Mouse (Mus musculus): ENCODE data around the gene Olfr414.

Gene Olfr414

GRCm38 (mm10) chr1:174423764-174424163, at the start of gene Olfr414:
Gene Olfr414 (plus strand): TSS chr1:174424064.
- H3K4me1 ChIP-seq (replicated peaks; ENCODE audit: low read depth, low read length): peaks cover 2% of the 10 kb centered on the region; the same call in 1 of the 2 replicates
- TF ChIP-seq POU5F1 (IDR thresholded peaks at IDR 0.05; ENCODE audit: borderline replicate concordance, low read length): no peak
- no peak for TF ChIP-seq NANOG (IDR thresholded peaks at IDR 0.05; ENCODE audit: borderline replicate concordance, low read length)
- no peak for TF ChIP-seq CTCF (conservative IDR thresholded peaks at IDR 0.05; ENCODE audit: low read length)
- H3K27me3 ChIP-seq (ENCODE audit: insufficient read depth, low read length): no peaks in the 10 kb centered on the region
- H3K36me3 ChIP-seq (ENCODE audit: insufficient read depth, low read length): no peaks in the 10 kb centered on the region
- H3K9me3 ChIP-seq (ENCODE audit: low read length): no peaks in the 10 kb centered on the region
- H3K4me3 ChIP-seq (replicated peaks; ENCODE audit: low read length): no peak within 1 kb of the TSS

GRCm38 (mm10) chr1:174390746-174391145, 33.1 kb upstream of the Olfr414 start, which contains the start of gene Olfr248:
Gene Olfr248 (plus strand): TSS chr1:174391046.
- Histone ChIP-seq H3K9me3 (ENCODE audit: low read length) (no peaks in the 10 kb centered on the region), H3K36me3 (ENCODE audit: insufficient read depth, low read length) (no peaks in the 10 kb centered on the region), H3K4me3 (replicated peaks; ENCODE audit: low read length) (no peak within 1 kb of the TSS), H3K27me3 (ENCODE audit: insufficient read depth, low read length) (no peaks in the 10 kb centered on the region), H3K4me1 (replicated peaks; ENCODE audit: low read depth, low read length) (no peaks in the 10 kb centered on the region)
- no peak for TF ChIP-seq CTCF (conservative IDR thresholded peaks at IDR 0.05; ENCODE audit: low read length)
- TF ChIP-seq POU5F1 (IDR thresholded peaks at IDR 0.05; ENCODE audit: borderline replicate concordance, low read length): no peak
- TF ChIP-seq NANOG (IDR thresholded peaks at IDR 0.05; ENCODE audit: borderline replicate concordance, low read length): no peak

- no peak overlapping the region for H3K4me3 ChIP-seq (replicated peaks; ENCODE audit: low read length)
- TF ChIP-seq POU5F1 (IDR thresholded peaks at IDR 0.05; ENCODE audit: borderline replicate concordance, low read length) (no peak), NANOG (IDR thresholded peaks at IDR 0.05; ENCODE audit: borderline replicate concordance, low read length) (no peak), CTCF (conservative IDR thresholded peaks at IDR 0.05; ENCODE audit: low read length) (no peak)
Measured at GRCm38 (mm10) chr1:174422959-174423358, 905 bp upstream of the Olfr414 start.

DNA sequence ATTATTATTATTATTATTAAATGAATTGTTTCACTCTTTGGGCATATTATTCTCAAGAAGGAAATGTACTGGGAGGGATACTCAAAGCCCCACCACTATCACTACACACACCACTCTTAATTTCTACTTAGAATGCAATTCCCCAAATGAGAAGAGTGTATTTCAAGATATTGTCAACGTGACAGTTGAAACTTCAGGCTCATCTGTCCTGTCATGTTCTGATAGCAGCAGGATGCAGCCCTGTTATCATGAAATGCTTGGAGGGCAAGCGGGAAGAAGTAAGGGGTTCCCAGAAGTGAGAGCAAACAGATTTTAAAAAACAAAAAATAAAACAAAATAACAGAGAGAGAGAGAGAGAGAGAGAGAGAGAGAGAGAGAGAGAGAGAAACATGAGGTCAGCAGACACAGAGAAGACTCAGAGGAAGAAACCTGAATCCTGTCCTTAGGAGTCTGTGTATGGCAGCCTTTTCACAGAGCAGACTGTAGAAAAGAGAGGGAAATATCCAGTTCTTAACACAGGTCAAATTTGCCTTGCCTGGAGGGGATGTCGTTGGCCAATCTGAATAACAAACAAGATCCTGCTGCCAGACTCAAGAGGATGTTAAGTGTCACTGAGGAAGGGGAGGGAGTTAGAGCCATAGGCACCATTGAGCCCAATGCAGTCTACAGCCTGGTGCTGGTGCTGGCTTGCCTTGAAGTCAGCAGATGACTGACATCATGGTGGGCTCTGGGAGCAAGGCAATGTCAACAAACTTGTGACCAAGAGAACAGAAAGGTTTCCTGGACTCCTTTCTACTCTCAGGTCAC, 2.5 kb downstream of the Olfr414 start:
- peaks cover 2% of the 10 kb centered on the region; the same call in 1 of the 2 replicates for H3K4me1 ChIP-seq (replicated peaks; ENCODE audit: low read depth, low read length)
- TF ChIP-seq CTCF (conservative IDR thresholded peaks at IDR 0.05; ENCODE audit: low read length): no peak
- TF ChIP-seq NANOG (IDR thresholded peaks at IDR 0.05; ENCODE audit: borderline replicate concordance, low read length): no peak; the same call in 1 of the 2 replicates
- no peak for TF ChIP-seq POU5F1 (IDR thresholded peaks at IDR 0.05; ENCODE audit: borderline replicate concordance, low read length)
- H3K4me3 ChIP-seq (replicated peaks; ENCODE audit: low read length): no peak overlapping the region
- H3K9me3 ChIP-seq (ENCODE audit: low read length): no peaks in the 10 kb centered on the region
- no peaks in the 10 kb centered on the region for H3K27me3 ChIP-seq (ENCODE audit: insufficient read depth, low read length)
- no peaks in the 10 kb centered on the region for H3K36me3 ChIP-seq (ENCODE audit: insufficient read depth, low read length)

More at GRCm38 (mm10) chr1:174422959-174423358, 905 bp upstream of the Olfr414 start:
- peaks cover 2% of the 10 kb centered on the region; the same call in 1 of the 2 replicates for H3K4me1 ChIP-seq (replicated peaks; ENCODE audit: low read depth, low read length)
- H3K9me3 ChIP-seq (ENCODE audit: low read length): no peaks in the 10 kb centered on the region
- no peaks in the 10 kb centered on the region for H3K27me3 ChIP-seq (ENCODE audit: insufficient read depth, low read length)
- no peaks in the 10 kb centered on the region for H3K36me3 ChIP-seq (ENCODE audit: insufficient read depth, low read length)

- TF ChIP-seq POU5F1 (IDR thresholded peaks at IDR 0.05; ENCODE audit: borderline replicate concordance, low read length) (no peak), NANOG (IDR thresholded peaks at IDR 0.05; ENCODE audit: borderline replicate concordance, low read length) (no peak), CTCF (conservative IDR thresholded peaks at IDR 0.05; ENCODE audit: low read length) (no peak)
- H3K4me1 ChIP-seq (replicated peaks; ENCODE audit: low read depth, low read length): peaks cover 2% of the 10 kb centered on the region; the same call in 1 of the 2 replicates
Measured at GRCm38 (mm10) chr1:174427402-174427801, 3.5 kb downstream of the Olfr414 start.

DNA sequence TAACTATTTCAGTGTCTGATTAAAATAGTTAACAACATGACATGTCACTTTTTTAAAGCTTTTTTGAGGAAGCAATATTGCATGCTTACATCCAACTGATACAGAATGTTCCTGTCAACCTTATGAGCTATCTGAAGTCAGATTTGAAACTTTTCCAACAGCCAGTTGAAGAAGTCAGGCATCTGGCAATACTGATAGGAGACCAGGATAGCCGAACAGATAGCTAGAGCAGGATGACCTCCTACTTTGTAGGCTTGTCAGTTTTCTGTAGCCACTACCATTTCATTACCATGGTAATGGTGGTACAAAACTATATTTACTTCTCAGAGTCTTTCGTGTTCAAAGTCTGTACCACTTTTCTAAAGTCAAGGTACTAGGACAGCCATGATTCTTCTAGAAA, 4.5 kb downstream of the Olfr414 start:
- no peaks in the 10 kb centered on the region for H3K9me3 ChIP-seq (ENCODE audit: low read length)
- no peaks in the 10 kb centered on the region for H3K36me3 ChIP-seq (ENCODE audit: insufficient read depth, low read length)
- no peak for TF ChIP-seq CTCF (conservative IDR thresholded peaks at IDR 0.05; ENCODE audit: low read length)
- TF ChIP-seq NANOG (IDR thresholded peaks at IDR 0.05; ENCODE audit: borderline replicate concordance, low read length): no peak
- TF ChIP-seq POU5F1 (IDR thresholded peaks at IDR 0.05; ENCODE audit: borderline replicate concordance, low read length): no peak
- no peaks in the 10 kb centered on the region for H3K27me3 ChIP-seq (ENCODE audit: insufficient read depth, low read length)
- H3K4me1 ChIP-seq (replicated peaks; ENCODE audit: low read depth, low read length): peaks cover 2% of the 10 kb centered on the region; the same call in 1 of the 2 replicates
- H3K4me3 ChIP-seq (replicated peaks; ENCODE audit: low read length): no peak overlapping the region

More at GRCm38 (mm10) chr1:174427402-174427801, 3.5 kb downstream of the Olfr414 start:
- Histone ChIP-seq H3K9me3 (ENCODE audit: low read length) (no peaks in the 10 kb centered on the region), H3K27me3 (ENCODE audit: insufficient read depth, low read length) (no peaks in the 10 kb centered on the region), H3K4me3 (replicated peaks; ENCODE audit: low read length) (no peak overlapping the region), H3K36me3 (ENCODE audit: insufficient read depth, low read length) (no peaks in the 10 kb centered on the region)

GRCm38 (mm10) chr1:174434121-174434520, 10.3 kb downstream of the Olfr414 start:
- Histone ChIP-seq H3K36me3 (ENCODE audit: insufficient read depth, low read length) (no peaks in the 10 kb centered on the region), H3K27me3 (ENCODE audit: insufficient read depth, low read length) (no peaks in the 10 kb centered on the region), H3K9me3 (ENCODE audit: low read length) (no peaks in the 10 kb centered on the region), H3K4me1 (replicated peaks; ENCODE audit: low read depth, low read length) (no peaks in the 10 kb centered on the region), H3K4me3 (replicated peaks; ENCODE audit: low read length) (no peak overlapping the region)
- TF ChIP-seq NANOG (IDR thresholded peaks at IDR 0.05; ENCODE audit: borderline replicate concordance, low read length) (no peak), POU5F1 (IDR thresholded peaks at IDR 0.05; ENCODE audit: borderline replicate concordance, low read length) (no peak), CTCF (conservative IDR thresholded peaks at IDR 0.05; ENCODE audit: low read length) (no peak)

GRCm38 (mm10) chr1:174441782-174442181, 17.9 kb downstream of the Olfr414 start, which contains the start of gene Olfr220:
Gene Olfr220 (plus strand): TSS chr1:174442082.
- H3K27me3 ChIP-seq (ENCODE audit: insufficient read depth, low read length): no peaks in the 10 kb centered on the region
- H3K9me3 ChIP-seq (ENCODE audit: low read length): no peaks in the 10 kb centered on the region
- no peaks in the 10 kb centered on the region for H3K4me1 ChIP-seq (replicated peaks; ENCODE audit: low read depth, low read length)
- no peaks in the 10 kb centered on the region for H3K36me3 ChIP-seq (ENCODE audit: insufficient read depth, low read length)
- no peak within 1 kb of the TSS for H3K4me3 ChIP-seq (replicated peaks; ENCODE audit: low read length)
- TF ChIP-seq POU5F1 (IDR thresholded peaks at IDR 0.05; ENCODE audit: borderline replicate concordance, low read length): no peak
- TF ChIP-seq CTCF (conservative IDR thresholded peaks at IDR 0.05; ENCODE audit: low read length): no peak
- no peak for TF ChIP-seq NANOG (IDR thresholded peaks at IDR 0.05; ENCODE audit: borderline replicate concordance, low read length)

Data from E14TG2a.4 (cell line).